Mouse (Mus musculus) heart, embryonic 12.5 days (tissue): ENCODE data around the gene Macrod1. TPM values are rescaled to one million over a fixed set of nuclear protein-coding genes. Genes with fewer than 3 reads are reported as not detected.

Experiments
- ATAC-seq: fragments of 200-750 bp; cut with Nextera tagmentation; 2 replicates; pipeline ENCODE4 v1.8.0; 2017; ENCODE audit warnings: moderate TSS enrichment, moderate library complexity; ENCODE audit not compliant: insufficient number of reproducible peaks, low FRiP score
- H3K27ac ChIP-seq: fragments of 300-500 bp; sonication (generic); 2 replicates; pipeline ENCODE4 v1.5.1; 2016; ENCODE audit warnings: mild to moderate bottlenecking, moderate library complexity; ENCODE audit not compliant: poor library complexity, severe bottlenecking
- H3K27me3 ChIP-seq: fragments of 300-500 bp; sonication (generic); replicated peaks from 2 replicates; pipeline ENCODE4 v1.6.1; 2016; ENCODE audit warnings: mild to moderate bottlenecking, moderate library complexity
- H3K36me3 ChIP-seq: fragments of 300-500 bp; sonication (generic); 2 replicates; pipeline ENCODE4 v1.6.1; 2016; ENCODE audit warnings: mild to moderate bottlenecking, moderate library complexity
- H3K4me1 ChIP-seq: fragments of 300-500 bp; sonication (generic); replicated peaks from 2 replicates; pipeline ENCODE4 v1.6.1; 2016; ENCODE audit warnings: mild to moderate bottlenecking
- H3K4me2 ChIP-seq: fragments of 300-500 bp; sonication (generic); 2 replicates; pipeline ENCODE4 v1.6.1; 2016; ENCODE audit warnings: mild to moderate bottlenecking, moderate library complexity
- H3K4me3 ChIP-seq: fragments of 300-500 bp; sonication (generic); 2 replicates; pipeline ENCODE4 v1.5.1; 2016; ENCODE audit warnings: mild to moderate bottlenecking
- H3K9ac ChIP-seq: fragments of 300-500 bp; sonication (generic); 2 replicates; pipeline ENCODE4 v1.6.1; 2016; ENCODE audit warnings: mild to moderate bottlenecking, moderate library complexity
- H3K9me3 ChIP-seq: fragments of 300-500 bp; sonication (generic); replicated peaks from 2 replicates; pipeline ENCODE4 v1.6.1; 2016; ENCODE audit warnings: mild to moderate bottlenecking, moderate library complexity
- WGBS: fragments of 180-500 bp; shearing (Covaris S2); methylation state at CpG from one replicate; pipeline ENCODE4 v1.1.7; 2016; 5-methylcytosine and 5-hydroxymethylcytosine counted together
- polyA plus RNA-seq: library from polyadenylated mRNA; unstranded; fragments of >200 nt; fragmentation: Nextera tagmentation; extraction: Ambion mirVana; gene quantifications from 2 replicates; pipeline ENCODE4 v1.2.1, GENCODE M21; 2016

Macrod1 gene
- polyA plus RNA-seq, 1 experiment from 2014 or later, result 29.0 TPM

- Histone ChIP-seq H3K4me1 (peaks cover 37% of the 10 kb centered on the region), H3K27me3 (peaks cover 56% of the 10 kb centered on the region), H3K4me3 (no peak overlapping the region), H3K4me2 (no peak overlapping the region), H3K9ac (no peak overlapping the region), H3K9me3 (no peaks in the 10 kb centered on the region), H3K36me3 (no peaks in the 10 kb centered on the region), H3K27ac (no peak overlapping the region)
- 44% methylated on average over 13 of the region's 13 CpGs for WGBS
- ATAC-seq, result no peak
Measured at GRCm38 (mm10) chr19:7177804-7178511, 121.3 kb downstream of the Macrod1 start.

- 0 out of 2 replicates have a peak overlapping the region, but pooled peaks have one; percentile 19 for H3K9ac ChIP-seq
- no peaks in the 10 kb centered on the region for H3K36me3 ChIP-seq
- H3K4me3 ChIP-seq, result no peak overlapping the region
- no peak overlapping the region for H3K27ac ChIP-seq
- peaks cover 60% of the 10 kb centered on the region for H3K27me3 ChIP-seq
- no peaks in the 10 kb centered on the region for H3K9me3 ChIP-seq
- ATAC-seq, result no peak
- H3K4me2 ChIP-seq, result no peak overlapping the region
- WGBS, result 35% methylated on average over 3 of the region's 3 CpGs
- H3K4me1 ChIP-seq, result peaks cover 37% of the 10 kb centered on the region
Measured at GRCm38 (mm10) chr19:7178841-7179452, 122.3 kb downstream of the Macrod1 start.

DNA sequence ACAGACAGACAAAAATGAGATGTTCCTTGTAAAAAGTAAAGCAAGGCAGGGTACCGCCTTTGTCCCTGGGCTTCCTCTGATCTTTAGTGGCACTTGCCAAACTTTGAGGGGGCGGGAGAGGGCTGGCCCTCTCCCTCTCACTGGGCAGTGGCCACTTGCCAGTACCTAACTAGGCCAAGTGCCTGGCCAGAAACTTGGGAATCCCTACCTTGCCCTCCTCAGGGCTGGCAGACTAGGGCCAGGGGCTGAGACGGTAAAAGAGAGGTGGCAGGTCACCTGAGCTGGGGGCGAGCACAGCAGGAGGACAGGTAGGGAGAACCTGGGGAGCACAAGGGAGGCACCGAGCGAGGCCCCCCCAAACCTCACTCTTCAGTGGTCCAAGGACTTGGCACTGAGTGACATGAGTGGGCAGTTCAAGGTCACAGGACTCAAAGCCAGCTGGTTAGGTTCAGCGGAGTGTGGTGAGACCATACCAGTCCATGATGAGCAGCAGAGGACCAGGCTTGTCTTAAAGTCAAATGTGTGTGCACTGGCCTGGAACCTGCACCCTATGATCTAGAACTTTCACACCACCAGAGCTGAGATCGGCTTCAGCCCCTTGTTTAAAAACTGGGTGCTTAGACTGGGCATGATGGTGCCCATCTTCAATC, 124.3 kb downstream of the Macrod1 start:
- Histone ChIP-seq H3K36me3 (no peaks in the 10 kb centered on the region), H3K9me3 (no peaks in the 10 kb centered on the region), H3K27me3 (peaks cover 77% of the 10 kb centered on the region), H3K27ac (no peak overlapping the region), H3K4me1 (peaks cover 34% of the 10 kb centered on the region), H3K4me3 (no peak overlapping the region), H3K9ac (no peak overlapping the region), H3K4me2 (no peak overlapping the region)
- ATAC-seq, result no peak
- 78% methylated on average over 8 of the region's 8 CpGs for WGBS

DNA sequence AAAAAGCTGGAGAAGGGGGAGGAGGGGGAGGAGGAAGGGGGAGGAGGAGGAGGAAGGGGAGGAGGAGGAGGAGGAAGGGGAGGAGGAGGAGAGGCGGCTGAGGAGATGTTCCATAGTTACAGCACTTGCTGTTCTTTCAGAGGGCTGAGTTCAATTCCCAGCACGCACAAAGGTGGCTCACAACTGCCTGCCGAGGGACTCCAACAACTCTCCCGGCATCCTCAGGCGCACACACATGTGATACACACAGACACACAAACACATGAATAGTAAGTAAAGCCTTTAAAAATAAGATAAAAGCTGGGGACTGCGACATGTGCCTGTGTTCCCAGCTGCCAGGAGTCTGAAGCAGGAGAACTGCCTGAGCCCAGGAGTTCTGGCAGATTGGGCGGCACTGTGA, 124.9 kb downstream of the Macrod1 start:
- no peak for ATAC-seq
- Histone ChIP-seq H3K27ac (no peak overlapping the region), H3K9ac (no peak overlapping the region), H3K4me3 (no peak overlapping the region), H3K9me3 (no peaks in the 10 kb centered on the region), H3K27me3 (peaks cover 83% of the 10 kb centered on the region), H3K36me3 (no peaks in the 10 kb centered on the region), H3K4me1 (peaks cover 35% of the 10 kb centered on the region), H3K4me2 (no peak overlapping the region)
- WGBS, result 63% methylated on average over 7 of the region's 7 CpGs

- Histone ChIP-seq H3K9ac (peak overlapping the region; percentile 57), H3K4me3 (peak overlapping the region; percentile 14; the same call in 1 of the 2 replicates), H3K4me2 (peak overlapping the region; percentile 54), H3K27me3 (peaks cover 87% of the 10 kb centered on the region), H3K27ac (no peak overlapping the region), H3K36me3 (no peaks in the 10 kb centered on the region), H3K9me3 (no peaks in the 10 kb centered on the region), H3K4me1 (peaks cover 35% of the 10 kb centered on the region)
- ATAC-seq, result peak; percentile 20; the same call in 1 of the 2 replicates
- WGBS, result 5% methylated on average over 23 of the region's 23 CpGs
Measured at GRCm38 (mm10) chr19:7182273-7182949, 125.8 kb downstream of the Macrod1 start.

DNA sequence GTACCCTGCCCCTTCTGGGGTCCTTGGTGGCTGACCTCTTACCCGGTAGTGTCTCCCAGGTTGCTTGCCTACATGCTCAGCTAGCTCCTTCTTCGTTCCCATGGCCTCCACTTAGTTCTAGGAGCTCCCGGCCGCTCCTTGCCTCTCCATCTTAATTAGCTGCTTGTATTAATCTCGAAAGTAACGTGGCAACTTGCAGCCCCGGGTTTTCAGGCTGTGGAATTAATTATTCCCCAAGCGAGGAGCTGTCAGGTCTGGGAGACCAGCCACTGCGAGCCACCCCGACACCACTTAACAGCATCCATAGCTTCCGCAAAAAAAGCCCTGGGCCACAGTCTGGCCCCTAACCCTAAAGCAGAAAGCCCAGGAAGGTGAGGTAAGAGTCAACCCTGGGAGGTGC, 126.8 kb downstream of the Macrod1 start:
- Histone ChIP-seq H3K4me2 (no peak overlapping the region), H3K27ac (no peak overlapping the region), H3K36me3 (no peaks in the 10 kb centered on the region), H3K4me3 (no peak overlapping the region), H3K9ac (no peak overlapping the region), H3K27me3 (peaks cover 87% of the 10 kb centered on the region), H3K4me1 (peaks cover 29% of the 10 kb centered on the region), H3K9me3 (no peaks in the 10 kb centered on the region)
- 67% methylated on average over 11 of the region's 11 CpGs for WGBS
- ATAC-seq, result no peak

DNA sequence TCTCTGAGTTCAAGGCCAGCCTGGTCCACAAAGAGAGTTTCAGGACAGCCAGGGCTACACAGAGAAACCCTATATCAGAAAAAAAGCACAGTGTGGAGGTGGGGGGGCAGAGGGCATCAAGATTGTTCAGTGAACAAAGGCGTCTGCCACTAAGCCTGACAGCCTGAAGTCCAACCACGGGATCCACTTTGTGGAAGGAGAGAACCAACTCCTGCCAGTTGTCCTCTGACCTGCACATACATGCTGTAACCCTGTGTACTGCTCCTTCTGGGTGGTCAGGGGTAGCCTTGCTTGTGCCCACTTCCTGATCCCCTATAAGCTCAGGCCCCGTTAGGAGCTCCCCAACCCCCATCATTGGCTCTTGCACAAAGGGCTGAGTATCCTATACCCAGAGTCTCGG, 128.4 kb downstream of the Macrod1 start:
- Histone ChIP-seq H3K4me2 (no peak overlapping the region), H3K27me3 (peaks cover 82% of the 10 kb centered on the region), H3K36me3 (no peaks in the 10 kb centered on the region), H3K27ac (no peak overlapping the region), H3K4me3 (no peak overlapping the region), H3K9me3 (no peaks in the 10 kb centered on the region), H3K9ac (no peak overlapping the region), H3K4me1 (peaks cover 20% of the 10 kb centered on the region)
- 49% methylated on average over 4 of the region's 4 CpGs for WGBS
- no peak for ATAC-seq

DNA sequence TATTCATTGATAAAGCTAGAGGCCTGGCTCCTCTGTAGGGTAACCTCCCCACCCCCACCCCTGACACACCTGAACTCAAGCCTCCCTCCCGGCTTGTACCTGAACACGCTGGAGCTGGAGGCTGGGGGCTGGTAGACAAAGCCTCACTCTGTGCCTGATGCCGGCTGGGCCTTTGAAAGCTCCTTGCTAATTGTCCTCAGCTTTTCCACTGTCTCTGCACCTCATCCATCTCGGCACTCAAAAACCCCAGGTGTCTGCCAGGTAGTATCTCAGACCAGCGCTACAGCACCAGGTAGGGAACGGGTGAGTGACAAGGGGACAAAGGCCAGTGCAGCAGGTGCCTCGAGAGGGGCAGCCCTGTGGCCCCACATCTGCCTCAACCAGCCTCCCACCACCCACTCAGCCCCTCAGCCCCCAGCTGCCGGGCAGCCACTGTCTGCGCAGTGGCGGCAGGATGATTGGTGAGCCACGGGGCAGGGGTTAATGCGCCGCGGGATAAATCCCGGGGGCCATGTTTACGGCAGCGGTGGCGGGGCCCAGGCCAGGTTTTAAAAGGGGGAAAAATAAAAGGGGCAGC, 129.2 kb downstream of the Macrod1 start:
- Histone ChIP-seq H3K27me3 (peaks cover 75% of the 10 kb centered on the region), H3K36me3 (no peaks in the 10 kb centered on the region), H3K27ac (no peak overlapping the region), H3K9me3 (no peaks in the 10 kb centered on the region), H3K4me1 (peaks cover 20% of the 10 kb centered on the region), H3K4me3 (no peak overlapping the region), H3K4me2 (no peak overlapping the region), H3K9ac (0 out of 2 replicates have a peak overlapping the region, but pooled peaks have one; percentile 28)
- 12% methylated on average over 18 of the region's 18 CpGs for WGBS
- ATAC-seq, result no peak

DNA sequence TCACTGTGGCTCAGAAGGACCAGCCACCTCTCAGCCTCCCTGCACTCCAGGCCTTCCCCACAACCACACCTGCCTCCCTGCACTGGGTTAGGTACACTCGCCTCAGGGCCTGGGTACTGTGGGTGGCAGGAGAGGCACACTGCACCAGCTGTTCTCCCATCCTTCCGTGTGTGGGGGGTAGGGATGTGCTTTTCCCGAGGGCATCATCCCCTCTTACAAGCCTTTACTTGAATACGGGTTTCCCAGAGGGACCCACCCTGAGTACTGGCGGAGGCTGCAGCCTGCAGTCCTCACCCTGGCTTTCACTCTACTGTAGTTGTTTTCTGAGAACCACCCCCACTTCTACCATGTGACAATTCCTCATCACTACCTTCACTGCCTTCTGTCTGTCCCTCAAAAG, 130.5 kb downstream of the Macrod1 start:
- Histone ChIP-seq H3K4me3 (no peak overlapping the region), H3K27ac (no peak overlapping the region), H3K27me3 (peaks cover 75% of the 10 kb centered on the region), H3K36me3 (no peaks in the 10 kb centered on the region), H3K4me1 (peaks cover 16% of the 10 kb centered on the region), H3K9ac (peak overlapping the region; percentile 5; the same call in 1 of the 2 replicates), H3K9me3 (no peaks in the 10 kb centered on the region), H3K4me2 (no peak overlapping the region)
- ATAC-seq, result no peak
- WGBS, result 64% methylated on average over 5 of the region's 5 CpGs

DNA sequence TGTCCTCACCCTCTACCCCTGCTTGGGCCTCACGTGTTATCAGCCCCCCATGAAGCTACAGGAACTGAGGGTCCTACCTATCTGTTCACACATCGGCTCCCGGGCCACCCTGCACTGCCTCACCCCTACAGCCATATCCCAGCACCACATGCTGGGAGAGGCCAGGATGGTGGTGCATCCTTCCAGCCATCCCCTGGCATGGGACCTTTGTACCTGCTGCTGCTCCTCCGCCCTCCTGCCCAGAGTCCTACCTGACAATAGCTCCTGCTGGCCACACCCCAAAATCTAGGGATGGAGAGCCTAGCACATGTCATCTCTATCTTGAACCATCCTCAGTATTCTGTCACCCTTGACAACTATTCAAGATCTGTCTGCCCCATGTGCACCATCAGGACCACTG, 132.4 kb downstream of the Macrod1 start:
- H3K9ac ChIP-seq, result no peak overlapping the region
- H3K9me3 ChIP-seq, result no peaks in the 10 kb centered on the region
- H3K27ac ChIP-seq, result no peak overlapping the region
- ATAC-seq, result no peak
- H3K4me2 ChIP-seq, result no peak overlapping the region
- 57% methylated on average over 4 of the region's 4 CpGs for WGBS
- peaks cover 8% of the 10 kb centered on the region for H3K4me1 ChIP-seq
- no peaks in the 10 kb centered on the region for H3K36me3 ChIP-seq
- H3K4me3 ChIP-seq, result no peak overlapping the region
- H3K27me3 ChIP-seq, result peaks cover 59% of the 10 kb centered on the region

- Histone ChIP-seq H3K9ac (no peak overlapping the region), H3K27me3 (peaks cover 42% of the 10 kb centered on the region), H3K4me1 (peaks cover 5% of the 10 kb centered on the region), H3K9me3 (no peaks in the 10 kb centered on the region), H3K36me3 (no peaks in the 10 kb centered on the region), H3K27ac (no peak overlapping the region), H3K4me3 (no peak overlapping the region), H3K4me2 (no peak overlapping the region)
- no peak for ATAC-seq
- WGBS, result 75% methylated on average over 5 of the region's 5 CpGs
Measured at GRCm38 (mm10) chr19:7190986-7191385, 134.4 kb downstream of the Macrod1 start.
